Mouse (Mus musculus): Measurements from ENCODE around the gene Epb41l3. TPM values are rescaled to one million over a fixed set of nuclear protein-coding genes. Genes with fewer than 3 reads are reported as not detected.

Gene Epb41l3
- polyA plus RNA-seq, 1 experiment: 176 TPM

DNA sequence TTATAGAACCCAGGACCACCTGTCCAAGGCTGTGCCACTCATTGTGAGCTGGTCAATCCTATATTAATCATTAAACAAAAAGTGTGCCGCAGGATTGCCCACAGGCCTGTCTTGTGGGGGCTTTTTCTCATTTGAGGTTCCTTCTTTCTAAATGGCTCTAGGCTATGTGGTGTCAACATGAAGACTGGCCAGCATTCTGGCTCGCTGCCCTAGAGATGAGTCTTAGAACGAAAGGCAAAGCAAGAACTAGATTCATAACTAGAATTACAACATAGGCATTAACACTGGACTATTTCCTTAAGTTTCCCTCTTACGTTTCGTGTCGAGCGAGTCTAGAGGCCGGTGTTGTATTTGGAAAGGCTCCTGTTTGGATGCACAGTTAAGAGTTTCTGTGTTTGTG lies 125.5 kb downstream of the Epb41l3 start:
- H3K27me3 ChIP-seq (ENCODE audit: control insufficient read depth, insufficient read depth, low read length): no peaks in the 10 kb centered on the region
- no peaks in the 10 kb centered on the region; the same call in 1 of the 2 replicates for H3K36me3 ChIP-seq (ENCODE audit: control insufficient read depth, insufficient read depth, low read length)
- no peak for TF ChIP-seq CTCF (IDR thresholded peaks at IDR 0.05; ENCODE audit: extremely low read depth, insufficient read length, insufficient replicate concordance, low read depth, low read length)
- no peak for TF ChIP-seq POLR2A (IDR thresholded peaks at IDR 0.05; ENCODE audit: low read depth, low read length)
- no peak overlapping the region for H3K27ac ChIP-seq (ENCODE audit: insufficient read depth, low read depth, low read length)
- 95% methylated on average over 8 of the region's 8 CpGs for WGBS
- H3K4me1 ChIP-seq (ENCODE audit: control insufficient read depth, insufficient read depth, insufficient read length, low read length): peaks cover 12% of the 10 kb centered on the region; the same call in 1 of the 2 replicates
- no peak overlapping the region for H3K4me3 ChIP-seq (ENCODE audit: low read depth, low read length)

DNA sequence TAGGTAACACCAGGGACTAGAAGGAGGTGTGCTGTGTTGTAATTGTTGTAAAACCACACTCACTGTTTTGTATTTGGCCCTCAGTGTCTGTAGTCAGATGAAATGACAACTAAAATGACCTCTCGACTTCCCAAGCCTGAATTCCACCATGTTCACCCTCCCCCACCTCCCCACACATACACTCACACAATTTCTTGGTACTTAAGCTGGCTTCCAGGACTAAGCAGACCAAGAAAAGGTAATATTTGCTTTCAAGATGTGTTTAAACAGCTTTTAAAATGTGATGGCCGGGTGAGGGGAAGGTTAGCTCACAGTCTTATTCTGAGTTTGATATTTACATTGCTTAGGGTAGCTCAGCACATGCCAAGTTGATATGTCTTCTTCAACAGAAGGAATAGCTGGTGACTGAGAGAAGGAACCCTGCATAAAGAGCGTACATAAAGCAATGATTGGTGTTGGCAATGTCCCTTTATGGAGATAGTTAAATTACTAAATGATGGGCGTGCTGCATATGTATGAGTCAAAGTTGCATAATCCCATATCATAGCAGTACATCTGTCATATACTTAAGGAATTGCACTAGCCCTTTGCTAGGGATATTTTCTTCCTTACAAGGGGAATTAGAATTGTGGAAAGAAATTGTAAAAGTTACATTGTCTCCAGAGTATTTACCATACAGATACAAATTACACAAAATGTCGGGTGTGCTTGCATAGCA lies 130.0 kb downstream of the Epb41l3 start:
- Histone ChIP-seq H3K27me3 (ENCODE audit: control insufficient read depth, insufficient read depth, low read length) (no peaks in the 10 kb centered on the region), H3K27ac (ENCODE audit: insufficient read depth, low read depth, low read length) (no peak overlapping the region), H3K36me3 (ENCODE audit: control insufficient read depth, insufficient read depth, low read length) (peaks cover 23% of the 10 kb centered on the region), H3K4me3 (ENCODE audit: low read depth, low read length) (no peak overlapping the region), H3K4me1 (ENCODE audit: control insufficient read depth, insufficient read depth, insufficient read length, low read length) (peaks cover 5% of the 10 kb centered on the region; the same call in 1 of the 2 replicates)
- TF ChIP-seq POLR2A (IDR thresholded peaks at IDR 0.05; ENCODE audit: low read depth, low read length) (no peak), CTCF (IDR thresholded peaks at IDR 0.05; ENCODE audit: extremely low read depth, insufficient read length, insufficient replicate concordance, low read depth, low read length) (no peak)
- WGBS: 63% methylated on average over 5 of the region's 5 CpGs

DNA sequence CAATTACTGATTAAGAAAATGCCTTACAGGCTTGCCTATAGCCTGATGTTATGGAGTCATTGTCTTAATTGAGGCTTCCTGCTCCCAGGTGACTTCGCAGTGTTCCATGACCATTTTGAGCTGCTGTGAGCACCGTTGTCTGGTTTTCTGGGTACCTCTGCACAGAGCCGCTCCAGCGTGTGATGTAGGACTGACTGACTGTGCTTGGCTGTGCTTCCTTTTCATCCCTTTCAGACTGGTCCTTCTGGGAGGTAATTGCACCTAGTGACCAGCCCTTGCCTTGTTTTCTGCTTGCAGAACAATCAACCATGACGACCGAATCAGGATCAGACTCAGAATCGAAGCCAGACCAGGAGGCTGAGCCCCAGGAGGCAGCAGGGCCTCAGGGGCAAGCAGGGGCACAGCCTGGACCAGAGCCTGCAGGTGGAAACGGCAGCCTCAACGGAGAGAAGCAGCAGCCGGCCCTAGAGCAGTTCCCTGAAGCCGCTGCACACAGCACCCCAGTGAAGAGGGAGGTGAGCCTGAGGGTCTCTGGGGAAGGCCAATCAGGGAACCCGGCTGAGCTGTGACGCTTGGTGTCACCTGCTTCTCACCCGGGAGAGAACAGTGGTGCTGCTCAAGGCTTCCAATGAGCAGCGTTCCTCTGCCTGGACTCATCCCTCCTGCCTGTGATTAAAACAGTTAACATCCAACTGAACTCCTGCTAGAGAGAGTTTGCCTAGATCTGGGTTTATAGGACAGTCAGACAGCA lies 132.3 kb downstream of the Epb41l3 start:
- no peaks in the 10 kb centered on the region for H3K27me3 ChIP-seq (ENCODE audit: control insufficient read depth, insufficient read depth, low read length)
- 82% methylated on average over 15 of the region's 15 CpGs for WGBS
- no peak for TF ChIP-seq POLR2A (IDR thresholded peaks at IDR 0.05; ENCODE audit: low read depth, low read length)
- no peak for TF ChIP-seq CTCF (IDR thresholded peaks at IDR 0.05; ENCODE audit: extremely low read depth, insufficient read length, insufficient replicate concordance, low read depth, low read length)
- H3K36me3 ChIP-seq (ENCODE audit: control insufficient read depth, insufficient read depth, low read length): peaks cover 30% of the 10 kb centered on the region
- H3K4me3 ChIP-seq (ENCODE audit: low read depth, low read length): no peak overlapping the region
- H3K27ac ChIP-seq (ENCODE audit: insufficient read depth, low read depth, low read length): no peak overlapping the region
- H3K4me1 ChIP-seq (ENCODE audit: control insufficient read depth, insufficient read depth, insufficient read length, low read length): peaks cover 5% of the 10 kb centered on the region; the same call in 1 of the 2 replicates

DNA sequence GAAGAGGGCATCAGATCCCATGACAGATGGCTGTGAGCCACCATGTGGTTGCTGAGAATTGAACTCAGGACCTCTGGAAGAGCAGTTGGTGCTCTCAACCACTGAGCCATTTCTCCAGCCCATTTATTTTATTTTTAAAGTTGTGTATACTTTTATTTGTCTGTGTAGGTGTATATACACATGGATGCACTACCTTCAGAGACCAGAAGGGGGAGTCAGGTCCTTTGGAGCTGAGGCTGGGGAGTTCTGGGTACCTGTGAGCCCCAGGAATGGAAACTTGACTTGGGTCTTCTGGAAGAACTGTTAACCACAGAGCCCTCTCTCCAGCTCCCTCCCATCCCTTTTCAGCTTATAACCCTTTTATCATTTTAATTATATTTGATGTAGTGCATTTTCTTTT lies 135.6 kb downstream of the Epb41l3 start:
- no peaks in the 10 kb centered on the region for H3K4me1 ChIP-seq (ENCODE audit: control insufficient read depth, insufficient read depth, insufficient read length, low read length)
- H3K36me3 ChIP-seq (ENCODE audit: control insufficient read depth, insufficient read depth, low read length): peaks cover 50% of the 10 kb centered on the region
- no peak overlapping the region for H3K27ac ChIP-seq (ENCODE audit: insufficient read depth, low read depth, low read length)
- H3K27me3 ChIP-seq (ENCODE audit: control insufficient read depth, insufficient read depth, low read length): no peaks in the 10 kb centered on the region
- TF ChIP-seq POLR2A (IDR thresholded peaks at IDR 0.05; ENCODE audit: low read depth, low read length): no peak
- TF ChIP-seq CTCF (IDR thresholded peaks at IDR 0.05; ENCODE audit: extremely low read depth, insufficient read length, insufficient replicate concordance, low read depth, low read length): peak; percentile 15; the same call in 1 of the 2 replicates
- H3K4me3 ChIP-seq (ENCODE audit: low read depth, low read length): no peak overlapping the region

DNA sequence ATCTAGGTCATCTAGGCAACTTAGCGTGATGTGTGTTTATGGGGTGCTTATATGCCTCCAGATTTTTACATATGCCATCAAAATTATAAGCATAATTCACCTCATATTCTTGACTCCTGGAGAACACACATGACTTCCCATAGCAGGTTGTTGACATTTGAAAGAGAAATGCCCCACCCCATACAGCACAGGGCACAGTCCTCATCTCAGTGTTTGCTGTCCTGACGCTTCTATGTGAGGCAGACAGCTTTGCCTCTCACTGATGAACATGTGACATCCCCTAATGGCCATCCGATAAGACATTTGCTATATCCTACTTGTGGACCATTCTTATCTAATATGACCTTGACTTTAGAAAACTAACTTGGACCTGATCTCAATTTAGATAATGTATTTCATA lies 140.6 kb downstream of the Epb41l3 start:
- TF ChIP-seq CTCF (IDR thresholded peaks at IDR 0.05; ENCODE audit: extremely low read depth, insufficient read length, insufficient replicate concordance, low read depth, low read length) (no peak), POLR2A (IDR thresholded peaks at IDR 0.05; ENCODE audit: low read depth, low read length) (no peak)
- WGBS: 81% methylated on average over 3 of the region's 3 CpGs
- peaks cover 26% of the 10 kb centered on the region for H3K36me3 ChIP-seq (ENCODE audit: control insufficient read depth, insufficient read depth, low read length)

DNA sequence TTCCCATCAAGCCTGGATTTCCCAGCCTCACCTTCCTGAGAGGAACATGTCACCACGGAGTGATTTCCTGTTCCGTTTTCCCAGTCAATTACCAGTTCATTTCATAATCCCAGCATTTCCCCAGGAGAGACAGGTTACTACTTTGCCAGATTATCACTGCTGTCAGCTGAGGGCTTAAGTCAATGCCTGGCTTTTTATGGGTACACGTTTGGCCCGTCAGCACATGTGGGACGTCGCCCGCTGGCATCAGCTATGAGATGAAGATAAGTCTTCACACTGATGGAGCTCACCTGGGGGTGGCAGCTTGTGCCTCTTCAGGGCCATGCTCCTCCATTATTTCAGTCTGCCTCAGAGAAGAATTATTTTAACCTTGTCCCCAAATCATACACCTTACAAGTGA lies 145.4 kb downstream of the Epb41l3 start:
- 69% methylated on average over 7 of the region's 7 CpGs for WGBS
- Histone ChIP-seq H3K4me3 (ENCODE audit: low read depth, low read length) (no peak overlapping the region), H3K36me3 (ENCODE audit: control insufficient read depth, insufficient read depth, low read length) (peaks cover 21% of the 10 kb centered on the region), H3K27ac (ENCODE audit: insufficient read depth, low read depth, low read length) (no peak overlapping the region), H3K27me3 (ENCODE audit: control insufficient read depth, insufficient read depth, low read length) (no peaks in the 10 kb centered on the region), H3K4me1 (ENCODE audit: control insufficient read depth, insufficient read depth, insufficient read length, low read length) (0 out of 2 replicates have a peak, but pooled peaks cover 2% of the 10 kb centered on the region)
- TF ChIP-seq CTCF (IDR thresholded peaks at IDR 0.05; ENCODE audit: extremely low read depth, insufficient read length, insufficient replicate concordance, low read depth, low read length) (no peak), POLR2A (IDR thresholded peaks at IDR 0.05; ENCODE audit: low read depth, low read length) (no peak)

More for the DNA sequence above, 140.6 kb downstream of the Epb41l3 start:
- no peak overlapping the region for H3K27ac ChIP-seq (ENCODE audit: insufficient read depth, low read depth, low read length)
- no peaks in the 10 kb centered on the region for H3K27me3 ChIP-seq (ENCODE audit: control insufficient read depth, insufficient read depth, low read length)
- H3K4me3 ChIP-seq (ENCODE audit: low read depth, low read length): no peak overlapping the region
- 0 out of 2 replicates have a peak, but pooled peaks cover 2% of the 10 kb centered on the region for H3K4me1 ChIP-seq (ENCODE audit: control insufficient read depth, insufficient read depth, insufficient read length, low read length)

DNA sequence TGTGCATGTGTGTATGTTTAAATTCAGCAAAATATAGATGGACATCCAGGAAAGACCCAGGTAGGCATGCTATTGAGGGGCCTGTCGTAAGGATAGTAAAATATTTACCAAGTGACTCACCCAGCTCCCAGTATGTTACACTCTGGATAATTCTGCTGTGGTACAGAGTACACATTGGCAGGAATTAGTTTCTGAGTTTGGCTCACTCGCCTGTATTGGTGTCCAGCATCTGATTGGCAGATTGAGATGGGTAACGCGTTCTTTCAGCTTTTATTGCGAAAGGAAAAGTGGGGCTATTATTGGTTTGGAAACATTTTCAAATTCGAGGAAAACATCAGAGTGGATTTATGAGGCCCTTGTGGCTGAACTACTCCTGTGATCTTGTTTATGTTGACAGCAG lies 145.9 kb downstream of the Epb41l3 start:
- Histone ChIP-seq H3K27me3 (ENCODE audit: control insufficient read depth, insufficient read depth, low read length) (no peaks in the 10 kb centered on the region), H3K36me3 (ENCODE audit: control insufficient read depth, insufficient read depth, low read length) (peaks cover 26% of the 10 kb centered on the region), H3K27ac (ENCODE audit: insufficient read depth, low read depth, low read length) (no peak overlapping the region), H3K4me3 (ENCODE audit: low read depth, low read length) (no peak overlapping the region), H3K4me1 (ENCODE audit: control insufficient read depth, insufficient read depth, insufficient read length, low read length) (0 out of 2 replicates have a peak, but pooled peaks cover 2% of the 10 kb centered on the region)
- no peak for TF ChIP-seq POLR2A (IDR thresholded peaks at IDR 0.05; ENCODE audit: low read depth, low read length)
- TF ChIP-seq CTCF (IDR thresholded peaks at IDR 0.05; ENCODE audit: extremely low read depth, insufficient read length, insufficient replicate concordance, low read depth, low read length): no peak
- 29% methylated on average over 6 of the region's 6 CpGs for WGBS
